Mouse (Mus musculus) midbrain, postnatal 0 days (tissue): ENCODE data around the gene Jagn1. TPM values are rescaled to one million over a fixed set of nuclear protein-coding genes. Genes with fewer than 3 reads are reported as not detected.

Experiments used
- ATAC-seq: fragments of 200-750 bp; cut with Nextera tagmentation; 2 replicates; pipeline ENCODE4 v1.8.0; 2017; ENCODE audit warnings: moderate number of reproducible peaks, mild to moderate bottlenecking, moderate TSS enrichment, moderate library complexity; ENCODE audit not compliant: low FRiP score
- DNase-seq: peaks from one replicate; pipeline ENCODE4 v3.0.0-alpha.2; 2015; ENCODE audit warnings: low spot score
- H3K27ac ChIP-seq: fragments of 300-500 bp; sonication (generic); 2 replicates; pipeline ENCODE4 v1.5.1; 2014; ENCODE audit warnings: low read depth, mild to moderate bottlenecking, low read length, mixed read lengths
- H3K27me3 ChIP-seq: fragments of 300-500 bp; sonication (generic); 2 replicates; pipeline ENCODE4 v1.6.1; 2014; ENCODE audit warnings: low read length, control low read depth, mixed read lengths; ENCODE audit not compliant: insufficient read depth
- H3K36me3 ChIP-seq: fragments of 300-500 bp; sonication (generic); 2 replicates; pipeline ENCODE4 v1.6.1; 2014; ENCODE audit warnings: low read length, control low read depth, mixed read lengths; ENCODE audit not compliant: insufficient read depth
- H3K4me1 ChIP-seq: fragments of 300-500 bp; sonication (generic); 2 replicates; pipeline ENCODE4 v1.6.1; 2014; ENCODE audit warnings: mild to moderate bottlenecking, control low read depth, antibody characterized with exemption, low read length, mixed read lengths; ENCODE audit not compliant: insufficient read depth
- H3K4me2 ChIP-seq: fragments of 300-500 bp; sonication (generic); 2 replicates; pipeline ENCODE4 v1.6.1; 2014; ENCODE audit warnings: low read depth, mild to moderate bottlenecking, low read length, mixed read lengths; ENCODE audit not compliant: poor library complexity, severe bottlenecking
- H3K4me3 ChIP-seq: fragments of 300-500 bp; sonication (generic); 2 replicates; pipeline ENCODE4 v1.5.1; 2014; ENCODE audit warnings: low read depth, mild to moderate bottlenecking, low read length, moderate library complexity
- H3K9ac ChIP-seq: fragments of 300-500 bp; sonication (generic); replicated peaks from 2 replicates; pipeline ENCODE4 v1.6.1; 2014; ENCODE audit warnings: mild to moderate bottlenecking, low read length, moderate library complexity, mixed read lengths; ENCODE audit not compliant: poor library complexity, severe bottlenecking
- H3K9me3 ChIP-seq: fragments of 300-500 bp; sonication (generic); 2 replicates; pipeline ENCODE4 v1.6.1; 2016; ENCODE audit warnings: low read length, control low read depth
- CTCF ChIP-seq: IDR thresholded peaks from 2 replicates; pipeline ENCODE4 v1.5.1; 2016; ENCODE audit warnings: antibody characterized with exemption, mild to moderate bottlenecking
- WGBS: fragments of 180-500 bp; shearing (Covaris S2); extraction: QIAGEN DNeasy Blood & Tissue Kit; methylation state at CpG from one replicate; pipeline ENCODE4 v1.1.7; 2014; 5-methylcytosine and 5-hydroxymethylcytosine counted together
- polyA plus RNA-seq: library from polyadenylated mRNA; unstranded; fragments of >200 nt; fragmentation: Nextera tagmentation; extraction: Ambion mirVana; gene quantifications from 2 replicates; pipeline ENCODE4 v1.2.1, GENCODE M21; 2015
- total RNA-seq: library from RNA; depleted of rRNA; stranded (reverse); fragments of >200 nt; gene quantifications from 2 replicates; pipeline ENCODE4 v1.2.3, GENCODE M21; 2014

Gene Jagn1
- total and polyA plus RNA-seq, 2 experiments from 2014 or later, result 43.6 to 80.4 TPM

- no peaks in the 10 kb centered on the region for H3K36me3 ChIP-seq
- no peaks in the 10 kb centered on the region for H3K9me3 ChIP-seq
- H3K4me2 ChIP-seq, result no peak overlapping the region
- H3K27me3 ChIP-seq, result no peaks in the 10 kb centered on the region
- DNase-seq, result no peak
- no peak overlapping the region for H3K4me3 ChIP-seq
- no peak overlapping the region for H3K9ac ChIP-seq
- TF ChIP-seq CTCF, result no peak
- no peak for ATAC-seq
- WGBS, result 75% methylated on average over 3 of the region's 3 CpGs
- H3K27ac ChIP-seq, result no peak overlapping the region
- H3K4me1 ChIP-seq, result no peaks in the 10 kb centered on the region
Observed at GRCm38 (mm10) chr6:113429965-113430364, 12.4 kb upstream of the Jagn1 start.

GRCm38 (mm10) chr6:113430846-113431245 is 11.5 kb upstream of the Jagn1 start:
- Histone ChIP-seq H3K9me3 (no peaks in the 10 kb centered on the region), H3K9ac (no peak overlapping the region), H3K4me3 (no peak overlapping the region), H3K27me3 (0 out of 2 replicates have a peak, but pooled peaks cover 2% of the 10 kb centered on the region), H3K27ac (no peak overlapping the region), H3K36me3 (no peaks in the 10 kb centered on the region), H3K4me2 (no peak overlapping the region), H3K4me1 (no peaks in the 10 kb centered on the region)
- TF ChIP-seq CTCF, result no peak
- 59% methylated on average over 3 of the region's 3 CpGs for WGBS
- DNase-seq (no peak), ATAC-seq (no peak)

GRCm38 (mm10) chr6:113431801-113432200 is 10.6 kb upstream of the Jagn1 start:
- H3K9me3 ChIP-seq, result no peaks in the 10 kb centered on the region
- 0 out of 2 replicates have a peak, but pooled peaks cover 3% of the 10 kb centered on the region for H3K27me3 ChIP-seq
- TF ChIP-seq CTCF, result no peak
- H3K36me3 ChIP-seq, result no peaks in the 10 kb centered on the region
- ATAC-seq, result no peak
- H3K4me3 ChIP-seq, result no peak overlapping the region
- 55% methylated on average over 3 of the region's 3 CpGs for WGBS
- no peak overlapping the region for H3K9ac ChIP-seq
- H3K27ac ChIP-seq, result no peak overlapping the region
- DNase-seq, result no peak
- H3K4me1 ChIP-seq, result no peaks in the 10 kb centered on the region
- H3K4me2 ChIP-seq, result no peak overlapping the region

GRCm38 (mm10) chr6:113433661-113434060 is 8.7 kb upstream of the Jagn1 start:
- no peaks in the 10 kb centered on the region for H3K4me1 ChIP-seq
- no peak overlapping the region for H3K4me2 ChIP-seq
- H3K27ac ChIP-seq, result no peak overlapping the region
- WGBS, result 65% methylated on average over 3 of the region's 3 CpGs
- 0 out of 2 replicates have a peak, but pooled peaks cover 3% of the 10 kb centered on the region for H3K27me3 ChIP-seq
- no peak overlapping the region for H3K9ac ChIP-seq
- TF ChIP-seq CTCF, result no peak
- DNase-seq, result no peak
- ATAC-seq, result no peak
- H3K4me3 ChIP-seq, result no peak overlapping the region
- no peaks in the 10 kb centered on the region for H3K36me3 ChIP-seq
- no peaks in the 10 kb centered on the region for H3K9me3 ChIP-seq

- Histone ChIP-seq H3K27me3 (0 out of 2 replicates have a peak, but pooled peaks cover 3% of the 10 kb centered on the region), H3K36me3 (no peaks in the 10 kb centered on the region), H3K4me2 (no peak overlapping the region), H3K27ac (no peak overlapping the region), H3K4me1 (no peaks in the 10 kb centered on the region), H3K9me3 (no peaks in the 10 kb centered on the region), H3K9ac (no peak overlapping the region), H3K4me3 (no peak overlapping the region)
- no peak for TF ChIP-seq CTCF
- no peak for ATAC-seq
- DNase-seq, result no peak
- WGBS, result 71% methylated on average over 7 of the region's 7 CpGs
Observed at GRCm38 (mm10) chr6:113434691-113435090, 7.7 kb upstream of the Jagn1 start.

- Histone ChIP-seq H3K4me1 (no peaks in the 10 kb centered on the region), H3K4me2 (no peak within 1 kb of the TSS), H3K9me3 (no peaks in the 10 kb centered on the region), H3K27ac (no peak within 1 kb of the TSS), H3K36me3 (no peaks in the 10 kb centered on the region), H3K9ac (no peak within 1 kb of the TSS), H3K4me3 (no peak within 1 kb of the TSS), H3K27me3 (0 out of 2 replicates have a peak, but pooled peaks cover 3% of the 10 kb centered on the region)
- DNase-seq (no peak), ATAC-seq (no peak)
- no peak for TF ChIP-seq CTCF
- WGBS, result 72% methylated on average over 9 of the region's 9 CpGs
Observed at GRCm38 (mm10) chr6:113435664-113436205, 6.6 kb upstream of the Jagn1 start, which contains the start of gene Cidec. TSS of gene Cidec (minus strand) at chr6:113435760.
